Mouse (Mus musculus) CH12.LX (cell line): Measurements from ENCODE around the gene Hyal3. TPM values are rescaled to one million over a fixed set of nuclear protein-coding genes. Genes with fewer than 3 reads are reported as not detected.

ENCODE experiments used
- DNase-seq: peaks from one replicate; pipeline ENCODE4 v3.0.0-alpha.2; 2013; ENCODE audit errors: extremely low read depth
- H3K27ac ChIP-seq: 2 replicates; pipeline ENCODE4 v1.5.1; 2012; ENCODE audit warnings: low read depth, mild to moderate bottlenecking, control low read depth, moderate library complexity; ENCODE audit not compliant: insufficient read depth
- H3K27me3 ChIP-seq: replicated peaks from 2 replicates; pipeline ENCODE3; 2012; ENCODE audit warnings: inconsistent platforms
- H3K36me3 ChIP-seq, 2 experiments: replicated peaks in 1 of 2; 2 replicates each; pipeline versions ENCODE3 to v1.6.1; 2012; ENCODE audit warnings: inconsistent platforms in 1 of 2, low read length in 1 of 2, mild to moderate bottlenecking in 1 of 2, mixed read lengths in 1 of 2, moderate library complexity in 1 of 2; ENCODE audit not compliant: control insufficient read depth in 1 of 2, insufficient read depth in 1 of 2
- H3K4me1 ChIP-seq, 2 experiments: 2 replicates each; pipeline ENCODE4 v1.6.1; 2012; ENCODE audit warnings: inconsistent platforms in 1 of 2, moderate library complexity in 1 of 2; ENCODE audit not compliant: insufficient read depth in 2 of 2, control insufficient read depth in 1 of 2
- H3K4me2 ChIP-seq: 2 replicates; pipeline ENCODE4 v1.6.1; 2012; ENCODE audit warnings: low read depth, mild to moderate bottlenecking, control low read depth; ENCODE audit not compliant: poor library complexity, insufficient read depth, severe bottlenecking
- H3K4me3 ChIP-seq, 3 experiments: fragments of 150-350 bp in 1 of 3; sonication (generic) in 1 of 3; replicated peaks in 1 of 3; 2 replicates each; pipeline versions ENCODE3 to v1.5.1; 2011 to 2012; ENCODE audit warnings: low read depth in 2 of 3, low read length in 2 of 3, mild to moderate bottlenecking in 2 of 3, moderate library complexity in 2 of 3, control low read depth in 1 of 3, improper control_type of control experiment in 1 of 3, inconsistent platforms in 1 of 3, mixed read lengths in 1 of 3; ENCODE audit not compliant: poor library complexity in 1 of 3
- H3K79me2 ChIP-seq: replicated peaks from 2 replicates; pipeline ENCODE4 v1.6.1; 2012; ENCODE audit warnings: mild to moderate bottlenecking, moderate library complexity; ENCODE audit not compliant: control insufficient read depth, poor library complexity, insufficient read depth, severe bottlenecking; ENCODE audit errors: extremely low read depth
- H3K9ac ChIP-seq: 2 replicates; pipeline ENCODE4 v1.6.1; 2012; ENCODE audit warnings: low read depth, mild to moderate bottlenecking, control low read depth, moderate library complexity; ENCODE audit not compliant: insufficient read depth
- H3K9me3 ChIP-seq: replicated peaks from 2 replicates; pipeline ENCODE3; 2012; ENCODE audit warnings: low read length, inconsistent platforms, mixed read lengths
- BHLHE40 ChIP-seq: IDR thresholded peaks from 2 replicates; pipeline ENCODE4 v1.6.1; 2011; ENCODE audit warnings: mild to moderate bottlenecking, low read depth, low read length, improper control_type of control experiment
- CHD1 ChIP-seq: IDR thresholded peaks from 2 replicates; pipeline ENCODE4 v1.6.1; 2012; ENCODE audit warnings: low read depth, low read length, improper control_type of control experiment, inconsistent platforms
- CHD2 ChIP-seq: IDR thresholded peaks from 2 replicates; pipeline ENCODE4 v1.6.1; 2011; ENCODE audit warnings: low read length, improper control_type of control experiment
- CTCF ChIP-seq, 2 experiments: IDR thresholded peaks in 1 of 2; conservative IDR thresholded peaks in 1 of 2; 2 replicates each; pipeline ENCODE4 v1.5.1; 2011 to 2012; ENCODE audit warnings: low read depth in 2 of 2, low read length in 2 of 2, improper control_type of control experiment in 1 of 2, inconsistent platforms in 1 of 2, mild to moderate bottlenecking in 1 of 2, moderate library complexity in 1 of 2
- E2F4 ChIP-seq: IDR thresholded peaks from 2 replicates; pipeline ENCODE4 v1.6.1; 2011; ENCODE audit warnings: low read depth, low read length, improper control_type of control experiment; ENCODE audit not compliant: insufficient replicate concordance
- ELF1 ChIP-seq: IDR thresholded peaks from 2 replicates; pipeline ENCODE4 v1.6.1; 2014; ENCODE audit warnings: low read depth, mild to moderate bottlenecking, inconsistent platforms, low read length, improper control_type of control experiment
- EP300 ChIP-seq: IDR thresholded peaks from 2 replicates; pipeline ENCODE4 v1.6.1; 2011; ENCODE audit warnings: low read length, improper control_type of control experiment
- ETS1 ChIP-seq: conservative IDR thresholded peaks from 2 replicates; pipeline ENCODE4 v1.6.1; 2012; ENCODE audit warnings: low read depth, mild to moderate bottlenecking, inconsistent platforms, low read length, improper control_type of control experiment, moderate library complexity
- GABPA ChIP-seq: IDR thresholded peaks from 2 replicates; pipeline ENCODE4 v1.6.1; 2012; ENCODE audit warnings: low read depth, low read length, improper control_type of control experiment, inconsistent platforms; ENCODE audit not compliant: insufficient replicate concordance
- HCFC1 ChIP-seq: IDR thresholded peaks from 2 replicates; pipeline ENCODE4 v1.6.1; 2012; ENCODE audit warnings: low read depth, mild to moderate bottlenecking, inconsistent platforms, low read length, improper control_type of control experiment
- IRF4 ChIP-seq: IDR thresholded peaks from 2 replicates; pipeline ENCODE4 v1.6.1; 2014; ENCODE audit warnings: low read depth, mild to moderate bottlenecking, inconsistent platforms, low read length, improper control_type of control experiment
- JUN ChIP-seq: IDR thresholded peaks from 2 replicates; pipeline ENCODE4 v1.6.1; 2011; ENCODE audit warnings: low read depth, mild to moderate bottlenecking, low read length, improper control_type of control experiment, moderate library complexity; ENCODE audit not compliant: insufficient read depth
- JUND ChIP-seq: conservative IDR thresholded peaks from 2 replicates; pipeline ENCODE4 v1.6.1; 2011; ENCODE audit warnings: low read depth, low read length, improper control_type of control experiment
- KAT2A ChIP-seq: IDR thresholded peaks from 2 replicates; pipeline ENCODE4 v1.6.1; 2012; ENCODE audit warnings: low read length, improper control_type of control experiment, inconsistent platforms; ENCODE audit not compliant: insufficient replicate concordance
- MAFK ChIP-seq: IDR thresholded peaks from 2 replicates; pipeline ENCODE4 v1.6.1; 2011; ENCODE audit warnings: low read length, improper control_type of control experiment; ENCODE audit not compliant: insufficient replicate concordance
- MAX ChIP-seq: IDR thresholded peaks from 2 replicates; pipeline ENCODE4 v1.6.1; 2011; ENCODE audit warnings: low read length, improper control_type of control experiment
- MAZ ChIP-seq: IDR thresholded peaks from 2 replicates; pipeline ENCODE4 v1.6.1; 2012; ENCODE audit warnings: low read depth, mild to moderate bottlenecking, inconsistent platforms, low read length, improper control_type of control experiment, moderate library complexity
- MEF2A ChIP-seq: IDR thresholded peaks from 2 replicates; pipeline ENCODE4 v1.6.1; 2014; ENCODE audit warnings: low read depth, mild to moderate bottlenecking, inconsistent platforms, low read length, improper control_type of control experiment, borderline replicate concordance
- MXI1 ChIP-seq: IDR thresholded peaks from 2 replicates; pipeline ENCODE4 v1.6.1; 2011; ENCODE audit warnings: mild to moderate bottlenecking, low read depth, low read length, improper control_type of control experiment
- MYC ChIP-seq: IDR thresholded peaks from 2 replicates; pipeline ENCODE4 v1.6.1; 2011; ENCODE audit warnings: low read depth, mild to moderate bottlenecking, improper control_type of control experiment, low read length
- NELFE ChIP-seq: IDR thresholded peaks from 2 replicates; pipeline ENCODE4 v1.6.1; 2011; ENCODE audit warnings: low read depth, low read length, improper control_type of control experiment
- NRF1 ChIP-seq: IDR thresholded peaks from 2 replicates; pipeline ENCODE4 v1.6.1; 2014; ENCODE audit warnings: low read depth, mild to moderate bottlenecking, inconsistent platforms, low read length, improper control_type of control experiment, moderate library complexity
- PAX5 ChIP-seq: IDR thresholded peaks from 2 replicates; pipeline ENCODE4 v1.6.1; 2012; ENCODE audit warnings: low read length, inconsistent platforms, mixed read lengths
- POLR2A ChIP-seq: IDR thresholded peaks from 2 replicates; pipeline ENCODE4 v1.6.1; 2011; ENCODE audit warnings: low read depth, mild to moderate bottlenecking, improper control_type of control experiment, low read length
- POLR2AphosphoS2 ChIP-seq: IDR thresholded peaks from 2 replicates; pipeline ENCODE4 v1.6.1; 2011; ENCODE audit warnings: low read depth, low read length, improper control_type of control experiment
- RAD21 ChIP-seq: IDR thresholded peaks from 2 replicates; pipeline ENCODE4 v1.6.1; 2011; ENCODE audit warnings: low read depth, mild to moderate bottlenecking, low read length, improper control_type of control experiment, moderate library complexity
- RCOR1 ChIP-seq: conservative IDR thresholded peaks from 2 replicates; pipeline ENCODE4 v1.6.1; 2012; ENCODE audit warnings: low read depth, mild to moderate bottlenecking, inconsistent platforms, low read length, improper control_type of control experiment
- SIN3A ChIP-seq: IDR thresholded peaks from 2 replicates; pipeline ENCODE4 v1.6.1; 2012; ENCODE audit warnings: low read length, improper control_type of control experiment, inconsistent platforms
- SMC3 ChIP-seq: IDR thresholded peaks from 2 replicates; pipeline ENCODE4 v1.6.1; 2011; ENCODE audit warnings: low read depth, low read length, improper control_type of control experiment
- TBP ChIP-seq: conservative IDR thresholded peaks from 2 replicates; pipeline ENCODE4 v1.6.1; 2011; ENCODE audit warnings: low read depth, low read length, improper control_type of control experiment
- TCF12 ChIP-seq: IDR thresholded peaks from 2 replicates; pipeline ENCODE4 v1.6.1; 2014; ENCODE audit warnings: low read depth, mild to moderate bottlenecking, inconsistent platforms, low read length, improper control_type of control experiment
- UBTF ChIP-seq: IDR thresholded peaks from 2 replicates; pipeline ENCODE4 v1.6.1; 2012; ENCODE audit warnings: low read depth, mild to moderate bottlenecking, inconsistent platforms, low read length, improper control_type of control experiment, moderate library complexity
- USF1 ChIP-seq: IDR thresholded peaks from 2 replicates; pipeline ENCODE4 v1.6.1; 2014; ENCODE audit warnings: low read depth, mild to moderate bottlenecking, inconsistent platforms, low read length, improper control_type of control experiment
- USF2 ChIP-seq: conservative IDR thresholded peaks from 2 replicates; pipeline ENCODE4 v1.6.1; 2011; ENCODE audit warnings: low read depth, low read length, improper control_type of control experiment
- ZC3H11A ChIP-seq: IDR thresholded peaks from 2 replicates; pipeline ENCODE4 v1.6.1; 2012; ENCODE audit warnings: low read depth, mild to moderate bottlenecking, inconsistent platforms, low read length, improper control_type of control experiment
- ZKSCAN1 ChIP-seq: IDR thresholded peaks from 2 replicates; pipeline ENCODE4 v1.6.1; 2012; ENCODE audit warnings: low read depth, inconsistent platforms, low read length, improper control_type of control experiment, borderline replicate concordance
- ZMIZ1 ChIP-seq: IDR thresholded peaks from 2 replicates; pipeline ENCODE4 v1.6.1; 2012; ENCODE audit warnings: low read depth, mild to moderate bottlenecking, inconsistent platforms, low read length, improper control_type of control experiment
- ZNF384 ChIP-seq: IDR thresholded peaks from 2 replicates; pipeline ENCODE4 v1.6.1; 2012; ENCODE audit warnings: low read depth, low read length, improper control_type of control experiment, inconsistent platforms
- dilution Hi-C: fragments of 300-500 bp; cut with MboI; formaldehyde crosslinking; loops from 2 replicates; pipeline ENCODE4 v1.14.3; 2020; ENCODE audit warnings: low sequenced_read_pairs; ENCODE audit not compliant: extremely low pct_unique_long_range_greater_than_20kb, extremely low pct_ligation_motif_present
- in situ Hi-C: fragments of 300-500 bp; cut with MboI; formaldehyde crosslinking; loops from 3 replicates; pipeline ENCODE4 v1.14.3; 2019; ENCODE audit warnings: low sequenced_read_pairs, low pct_ligation_motif_present, low pct_unique_long_range_greater_than_20kb, mixed read lengths
- polyA plus RNA-seq: library from polyadenylated mRNA; unstranded; fragments of >175 nt; gene quantifications from 2 replicates; pipeline ENCODE4 v1.2.1, GENCODE M21; 2012; ENCODE audit warnings: low read depth; ENCODE audit not compliant: insufficient read length
- total RNA-seq, 2 experiments: library from RNA; depleted of rRNA; stranded (reverse); fragments of 300-350 nt in 1 of 2; fragments of >200 nt in 1 of 2; gene quantifications; 2 replicates each; pipeline ENCODE4 v1.2.3; 2012 to 2014

Gene Hyal3
- total and polyA plus RNA-seq, 3 experiments, result 0.12 to 0.21 (median 0.13) TPM

DNA sequence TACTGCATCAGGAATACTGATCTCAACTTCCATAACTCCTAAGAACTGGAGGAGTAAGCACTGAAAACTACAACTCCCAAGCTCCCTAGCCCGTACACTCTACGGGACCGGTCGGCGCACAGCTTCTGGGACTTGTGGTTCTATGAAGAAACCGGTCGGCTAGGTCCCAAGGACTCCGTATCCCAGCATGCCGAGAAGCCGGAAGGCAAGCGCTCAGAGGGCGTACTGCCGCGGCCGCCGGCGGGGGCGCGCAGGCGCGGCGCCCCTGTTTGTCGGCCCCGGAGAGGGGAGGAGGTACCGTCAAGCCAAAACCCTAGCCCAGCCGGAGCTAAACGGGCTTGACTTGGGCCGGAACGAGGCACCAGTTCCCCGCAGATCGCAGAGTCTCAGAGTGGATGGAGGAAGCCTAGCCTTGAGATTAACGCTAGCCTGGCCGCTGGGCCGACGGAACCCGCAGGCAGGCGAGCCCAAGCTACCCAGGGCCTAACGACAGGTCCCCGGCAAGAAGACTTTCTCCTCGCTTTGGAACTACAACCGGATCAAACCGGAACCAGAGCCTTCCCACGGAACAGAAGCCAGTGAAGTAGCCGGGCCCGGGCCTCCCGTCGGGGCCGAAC, 46.7 kb upstream of the Hyal3 start, which contains the start of gene Tmem115:
Gene Tmem115 (plus strand): TSS at position 155 of the 617 bp plus-strand sequence.
- Histone ChIP-seq H3K4me2 (peak within 1 kb of the TSS; percentile 93), H3K9me3 (no peaks in the 10 kb centered on the region), H3K4me1 (peaks cover 10 to 32% of the 10 kb centered on the region in 2 experiments), H3K4me3 (peak within 1 kb of the TSS; percentile 86 to 95 (median 93)), H3K79me2 (peaks cover 36% of the 10 kb centered on the region), H3K27ac (peak within 1 kb of the TSS; percentile 49), H3K36me3 (peaks cover 16 to 25% of the 10 kb centered on the region in 2 experiments), H3K27me3 (peaks cover 18% of the 10 kb centered on the region), H3K9ac (peak within 1 kb of the TSS; percentile 77)
- in situ Hi-C loops (no loop called here), dilution Hi-C loops (no loop called here)
- DNase-seq, result peak; percentile 94
- TF ChIP-seq NELFE (peak; percentile 76), MEF2A (no peak; the same call in 1 of the 2 replicates), RAD21 (no peak), MAFK (no peak), SMC3 (no peak), TCF12 (peak; percentile 59), ELF1 (peak; percentile 98), PAX5 (no peak), POLR2A (peak; percentile 78), POLR2AphosphoS2 (no peak; the same call in 1 of the 2 replicates), JUN (no peak), MAZ (no peak), BHLHE40 (no peak), E2F4 (no peak), NRF1 (peak; percentile 93), USF1 (no peak), GABPA (peak; percentile 91; the same call in 1 of the 2 replicates), CHD2 (no peak), KAT2A (peak; percentile 99), ZMIZ1 (no peak; the same call in 1 of the 2 replicates), MAX (peak; percentile 30; the same call in 1 of the 2 replicates), CHD1 (no peak), IRF4 (peak; percentile 12; the same call in 1 of the 2 replicates), TBP (0 out of 2 replicates have a peak, but pooled peaks have one; percentile 9), CTCF (conservative IDR thresholded peaks at IDR 0.05 in 1 of 2, IDR thresholded peaks at IDR 0.05 in 1 of 2; ENCODE audit: low read depth in 2 of 2, low read length in 2 of 2) (no peak), ZKSCAN1 (no peak), MYC (0 out of 2 replicates have a peak, but pooled peaks have one; percentile 41), SIN3A (peak; percentile 69), EP300 (no peak), ZC3H11A (no peak), ZNF384 (no peak), USF2 (no peak), RCOR1 (no peak), JUND (no peak), HCFC1 (peak; percentile 99), ETS1 (no peak), UBTF (peak; percentile 82), MXI1 (peak; percentile 75)
